Mouse (Mus musculus) forebrain, embryonic 12.5 days (tissue): ENCODE data around the gene Sema4d. TPM values are rescaled to one million over a fixed set of nuclear protein-coding genes. Genes with fewer than 3 reads are reported as not detected.

ENCODE experiments used
- ATAC-seq: fragments of 200-750 bp; cut with Nextera tagmentation; 2 replicates; pipeline ENCODE4 v1.8.0; 2017; ENCODE audit warnings: moderate TSS enrichment; ENCODE audit not compliant: low FRiP score
- H3K27ac ChIP-seq: fragments of 300-500 bp; sonication (generic); 2 replicates; pipeline ENCODE4 v1.5.1; 2016; ENCODE audit warnings: mild to moderate bottlenecking
- H3K27me3 ChIP-seq: fragments of 300-500 bp; sonication (generic); 2 replicates; pipeline ENCODE4 v1.6.1; 2016; ENCODE audit warnings: mild to moderate bottlenecking
- H3K36me3 ChIP-seq: fragments of 300-500 bp; sonication (generic); replicated peaks from 2 replicates; pipeline ENCODE4 v1.6.1; 2016; ENCODE audit warnings: mild to moderate bottlenecking
- H3K4me1 ChIP-seq: fragments of 300-500 bp; sonication (generic); 2 replicates; pipeline ENCODE4 v1.6.1; 2016
- H3K4me2 ChIP-seq: fragments of 300-500 bp; sonication (generic); 2 replicates; pipeline ENCODE4 v1.6.1; 2016; ENCODE audit warnings: mild to moderate bottlenecking, moderate library complexity
- H3K4me3 ChIP-seq: fragments of 300-500 bp; sonication (generic); replicated peaks from 2 replicates; pipeline ENCODE4 v1.5.1; 2016; ENCODE audit warnings: mild to moderate bottlenecking
- H3K9ac ChIP-seq: fragments of 300-500 bp; sonication (generic); 2 replicates; pipeline ENCODE4 v1.6.1; 2016; ENCODE audit warnings: mild to moderate bottlenecking
- H3K9me3 ChIP-seq: fragments of 300-500 bp; sonication (generic); 2 replicates; pipeline ENCODE4 v1.6.1; 2016
- WGBS: fragments of 180-500 bp; shearing (Covaris S2); methylation state at CpG from one replicate; pipeline ENCODE4 v1.1.7; 2016; 5-methylcytosine and 5-hydroxymethylcytosine counted together
- polyA plus RNA-seq: library from polyadenylated mRNA; unstranded; fragments of >200 nt; fragmentation: Nextera tagmentation; extraction: Ambion mirVana; gene quantifications from 2 replicates; pipeline ENCODE4 v1.2.1, GENCODE M21; 2016

Gene Sema4d
- polyA plus RNA-seq, 1 experiment from 2014 or later = 8.2 TPM

DNA sequence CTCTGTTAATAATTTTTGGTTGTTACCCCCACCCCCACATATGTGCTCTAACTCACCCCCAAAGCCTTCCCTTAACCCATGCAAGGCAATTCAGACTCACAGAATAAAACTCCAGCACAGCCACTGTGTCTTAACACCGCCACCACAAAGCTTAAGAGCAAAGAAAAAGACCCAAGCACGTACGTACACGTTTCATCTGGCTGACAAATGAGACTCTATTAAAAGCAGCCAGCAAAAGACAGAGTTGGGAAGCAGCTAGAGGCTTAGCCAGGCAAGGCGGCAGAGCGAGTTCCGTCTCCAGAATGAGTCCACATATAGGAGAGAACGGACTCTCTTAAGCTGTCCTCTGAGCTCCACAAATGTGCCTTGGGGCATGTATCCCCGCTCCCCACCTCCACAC lies 37.5 kb downstream of the Sema4d start:
- H3K9me3 ChIP-seq = no peaks in the 10 kb centered on the region
- H3K27ac ChIP-seq = no peak overlapping the region
- peaks cover 52% of the 10 kb centered on the region for H3K4me1 ChIP-seq
- WGBS = 68% methylated on average over 9 of the region's 9 CpGs
- no peak overlapping the region for H3K4me2 ChIP-seq
- no peak for ATAC-seq
- H3K4me3 ChIP-seq = no peak overlapping the region
- no peaks in the 10 kb centered on the region for H3K36me3 ChIP-seq
- H3K9ac ChIP-seq = no peak overlapping the region
- H3K27me3 ChIP-seq = 0 out of 2 replicates have a peak, but pooled peaks cover 2% of the 10 kb centered on the region

GRCm38 (mm10) chr13:51755584-51755983 lies 38.0 kb downstream of the Sema4d start:
- Histone ChIP-seq H3K4me1 (peaks cover 48% of the 10 kb centered on the region), H3K27ac (no peak overlapping the region), H3K4me3 (no peak overlapping the region), H3K9me3 (no peaks in the 10 kb centered on the region), H3K27me3 (0 out of 2 replicates have a peak, but pooled peaks cover 2% of the 10 kb centered on the region), H3K9ac (no peak overlapping the region), H3K36me3 (no peaks in the 10 kb centered on the region), H3K4me2 (no peak overlapping the region)
- 94% methylated on average over 7 of the region's 7 CpGs for WGBS
- ATAC-seq = no peak

GRCm38 (mm10) chr13:51754559-51755126 lies 38.9 kb downstream of the Sema4d start:
- no peak for ATAC-seq
- Histone ChIP-seq H3K27ac (no peak overlapping the region), H3K9me3 (no peaks in the 10 kb centered on the region)

DNA sequence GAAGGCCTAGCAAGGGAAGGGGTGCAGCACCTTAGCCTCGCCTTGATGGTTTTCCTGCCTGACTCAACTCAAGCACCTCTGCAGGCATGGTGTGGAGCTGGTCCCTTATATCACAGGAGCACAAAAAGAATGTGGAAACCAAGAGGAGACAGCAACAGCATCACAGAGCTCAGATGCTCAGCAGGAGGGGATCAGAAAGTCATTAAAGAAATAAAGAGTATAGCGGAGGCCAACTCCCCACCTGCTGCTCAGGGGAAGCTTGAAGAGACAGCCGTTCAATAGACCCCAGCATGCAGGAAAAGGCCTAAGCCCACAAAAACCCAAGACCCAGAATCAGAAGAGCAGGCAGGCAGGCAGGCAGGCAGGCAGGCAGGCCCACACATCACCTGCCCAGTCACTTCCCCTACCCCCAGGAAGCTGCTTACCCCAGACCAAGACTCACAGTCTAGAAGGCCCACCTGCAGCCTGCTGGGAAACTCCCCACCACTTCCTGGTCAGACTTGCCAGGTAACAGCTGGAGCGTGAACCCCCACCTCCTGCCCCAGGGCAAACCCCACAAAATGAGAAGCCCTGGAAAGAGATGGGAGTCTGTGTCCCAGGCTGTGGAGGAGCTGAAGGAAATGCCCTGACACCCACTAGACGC lies 39.6 kb downstream of the Sema4d start:
- Histone ChIP-seq H3K27ac (no peak overlapping the region), H3K36me3 (no peaks in the 10 kb centered on the region), H3K27me3 (0 out of 2 replicates have a peak, but pooled peaks cover 2% of the 10 kb centered on the region), H3K4me2 (no peak overlapping the region), H3K9me3 (no peaks in the 10 kb centered on the region), H3K4me1 (peaks cover 46% of the 10 kb centered on the region), H3K9ac (no peak overlapping the region), H3K4me3 (no peak overlapping the region)
- WGBS = 29% methylated on average over 5 of the region's 5 CpGs
- no peak for ATAC-seq

More at GRCm38 (mm10) chr13:51754559-51755126, 38.9 kb downstream of the Sema4d start:
- Histone ChIP-seq H3K9ac (no peak overlapping the region), H3K36me3 (no peaks in the 10 kb centered on the region), H3K27me3 (0 out of 2 replicates have a peak, but pooled peaks cover 2% of the 10 kb centered on the region), H3K4me1 (peaks cover 44% of the 10 kb centered on the region), H3K4me2 (no peak overlapping the region), H3K4me3 (no peak overlapping the region)
- 74% methylated on average over 13 of the region's 13 CpGs for WGBS

- peak overlapping the region; percentile 17; the same call in 1 of the 2 replicates for H3K9ac ChIP-seq
- no peak overlapping the region for H3K4me2 ChIP-seq
- H3K27me3 ChIP-seq = 0 out of 2 replicates have a peak, but pooled peaks cover 2% of the 10 kb centered on the region
- ATAC-seq = no peak; the same call in 1 of the 2 replicates
- WGBS = 12% methylated on average over 6 of the region's 6 CpGs
- H3K27ac ChIP-seq = peak overlapping the region; percentile 56
- peaks cover 53% of the 10 kb centered on the region for H3K4me1 ChIP-seq
- no peaks in the 10 kb centered on the region for H3K9me3 ChIP-seq
- no peak overlapping the region for H3K4me3 ChIP-seq
- H3K36me3 ChIP-seq = no peaks in the 10 kb centered on the region
Measured at GRCm38 (mm10) chr13:51753168-51753465, 40.4 kb downstream of the Sema4d start.

DNA sequence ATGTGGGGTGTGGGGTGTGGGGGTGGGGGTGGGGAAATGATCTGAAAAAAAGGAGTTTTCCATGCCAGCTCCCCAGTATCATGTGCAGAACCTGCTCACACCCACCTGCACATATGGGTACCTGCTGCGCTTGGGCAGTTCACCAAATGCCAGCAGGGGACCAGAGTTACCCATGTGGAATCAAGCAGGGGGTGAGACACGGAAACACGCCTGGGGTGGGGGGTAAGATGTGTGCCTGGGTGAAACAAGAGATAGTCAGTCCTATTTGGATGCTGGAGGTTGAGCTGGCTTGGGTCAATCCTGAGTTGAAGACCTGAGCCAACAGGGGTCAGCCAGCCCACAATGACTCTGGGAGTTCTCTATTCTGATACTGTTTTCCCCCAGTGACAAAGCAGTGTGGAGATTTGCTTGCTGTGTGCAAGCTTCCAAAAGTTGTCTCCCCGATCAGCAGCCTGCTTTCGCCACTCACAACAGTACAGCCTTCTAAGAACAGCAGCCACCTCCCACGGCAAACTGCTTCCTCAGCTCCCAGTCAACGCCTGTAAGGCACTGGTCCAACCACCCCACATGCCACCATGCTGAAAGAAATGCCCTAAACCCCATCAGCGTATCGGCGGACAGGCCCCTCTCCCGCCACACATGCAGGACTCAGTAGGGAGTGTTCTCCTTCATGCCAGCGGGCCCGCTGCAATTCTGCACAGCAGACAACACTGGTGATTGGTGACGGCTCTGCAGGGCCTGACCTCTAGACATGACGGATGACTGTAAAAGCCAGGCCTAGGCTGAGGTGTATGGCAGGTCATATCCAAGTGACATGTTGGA lies 41.0 kb downstream of the Sema4d start:
- Histone ChIP-seq H3K4me3 (no peak overlapping the region), H3K4me1 (peaks cover 54% of the 10 kb centered on the region), H3K36me3 (no peaks in the 10 kb centered on the region), H3K27ac (peak overlapping the region; percentile 56), H3K9me3 (no peaks in the 10 kb centered on the region), H3K9ac (0 out of 2 replicates have a peak overlapping the region, but pooled peaks have one; percentile 17), H3K4me2 (no peak overlapping the region), H3K27me3 (0 out of 2 replicates have a peak, but pooled peaks cover 2% of the 10 kb centered on the region)
- 58% methylated on average over 15 of the region's 15 CpGs for WGBS
- peak; percentile 52 for ATAC-seq

- no peak overlapping the region for H3K4me2 ChIP-seq
- no peak overlapping the region for H3K9ac ChIP-seq
- no peak overlapping the region for H3K27ac ChIP-seq
- no peaks in the 10 kb centered on the region for H3K9me3 ChIP-seq
- 81% methylated on average over 14 of the region's 14 CpGs for WGBS
- peaks cover 37% of the 10 kb centered on the region for H3K4me1 ChIP-seq
- H3K36me3 ChIP-seq = no peaks in the 10 kb centered on the region
- ATAC-seq = no peak
- H3K27me3 ChIP-seq = 0 out of 2 replicates have a peak, but pooled peaks cover 2% of the 10 kb centered on the region
- H3K4me3 ChIP-seq = no peak overlapping the region
Measured at GRCm38 (mm10) chr13:51749578-51750345, 43.8 kb downstream of the Sema4d start.

- H3K27me3 ChIP-seq = no peaks in the 10 kb centered on the region
- H3K9ac ChIP-seq = no peak overlapping the region
- no peaks in the 10 kb centered on the region for H3K36me3 ChIP-seq
- H3K4me2 ChIP-seq = no peak overlapping the region
- no peaks in the 10 kb centered on the region for H3K9me3 ChIP-seq
- no peak overlapping the region for H3K4me3 ChIP-seq
- H3K27ac ChIP-seq = no peak overlapping the region
- 76% methylated on average over 12 of the region's 12 CpGs for WGBS
- ATAC-seq = no peak
- H3K4me1 ChIP-seq = peaks cover 23% of the 10 kb centered on the region
Measured at GRCm38 (mm10) chr13:51748009-51748552, 45.5 kb downstream of the Sema4d start.

DNA sequence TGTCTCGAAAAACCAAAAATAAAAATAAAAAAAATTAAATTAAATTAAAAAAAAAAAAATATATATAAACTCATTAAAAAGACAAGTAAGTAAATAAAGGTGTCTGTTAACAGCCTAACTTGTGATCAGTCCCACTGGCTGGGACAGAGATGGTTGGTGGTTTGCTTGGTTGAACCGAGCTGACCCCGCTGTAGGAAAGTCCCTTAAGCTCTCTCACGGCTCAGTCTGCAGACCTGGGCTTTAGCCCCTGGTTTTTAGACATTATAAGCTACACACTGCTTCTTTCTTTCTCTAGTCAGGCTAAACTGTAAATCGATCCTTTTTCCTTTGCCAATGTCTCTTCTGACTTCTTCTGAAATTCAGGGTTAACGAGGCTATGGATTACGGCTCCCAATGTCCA lies 46.5 kb downstream of the Sema4d start:
- Histone ChIP-seq H3K4me1 (peaks cover 12% of the 10 kb centered on the region; the same call in 1 of the 2 replicates), H3K27me3 (no peaks in the 10 kb centered on the region), H3K9me3 (no peaks in the 10 kb centered on the region), H3K36me3 (no peaks in the 10 kb centered on the region), H3K4me2 (no peak overlapping the region), H3K4me3 (no peak overlapping the region), H3K27ac (no peak overlapping the region), H3K9ac (no peak overlapping the region)
- 63% methylated on average over 7 of the region's 7 CpGs for WGBS
- ATAC-seq = no peak

GRCm38 (mm10) chr13:51745862-51746261 lies 47.7 kb downstream of the Sema4d start:
- no peak overlapping the region for H3K4me2 ChIP-seq
- H3K27ac ChIP-seq = no peak overlapping the region
- no peaks in the 10 kb centered on the region for H3K36me3 ChIP-seq
- no peak overlapping the region for H3K4me3 ChIP-seq
- H3K4me1 ChIP-seq = peaks cover 12% of the 10 kb centered on the region; the same call in 1 of the 2 replicates
- H3K27me3 ChIP-seq = no peaks in the 10 kb centered on the region
- no peaks in the 10 kb centered on the region for H3K9me3 ChIP-seq
- 85% methylated on average over 5 of the region's 5 CpGs for WGBS
- ATAC-seq = no peak
- no peak overlapping the region for H3K9ac ChIP-seq

DNA sequence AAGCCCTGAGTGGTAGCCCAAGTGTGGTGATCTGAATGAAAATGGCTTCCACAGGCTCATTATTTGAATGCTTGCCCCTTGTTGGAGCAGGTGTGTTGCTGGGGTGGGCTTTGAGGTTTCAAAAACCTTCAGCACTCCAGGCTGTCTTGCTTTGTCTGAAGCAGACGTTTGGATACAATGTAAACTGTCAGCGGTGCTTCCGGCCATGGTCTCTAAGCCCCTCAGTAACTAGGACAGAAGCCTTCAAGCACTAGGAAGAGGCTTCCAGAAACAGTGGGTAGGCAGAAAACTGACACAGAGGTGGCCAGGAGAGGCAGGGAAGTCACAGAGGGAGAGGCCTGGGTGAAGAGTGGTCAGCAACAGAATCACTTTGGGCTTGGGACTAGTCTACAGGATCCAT lies 49.7 kb downstream of the Sema4d start:
- ATAC-seq = no peak
- Histone ChIP-seq H3K4me3 (no peak overlapping the region), H3K4me1 (peaks cover 9% of the 10 kb centered on the region; the same call in 1 of the 2 replicates), H3K27me3 (no peaks in the 10 kb centered on the region), H3K9ac (no peak overlapping the region), H3K27ac (no peak overlapping the region), H3K4me2 (no peak overlapping the region), H3K9me3 (no peaks in the 10 kb centered on the region), H3K36me3 (no peaks in the 10 kb centered on the region)
- WGBS = 76% methylated on average over 3 of the region's 3 CpGs
